Mouse (Mus musculus): ENCODE data around the gene Mepe. TPM values are rescaled to one million over a fixed set of nuclear protein-coding genes. Genes with fewer than 3 reads are reported as not detected.

Gene Mepe
- total RNA-seq (2014; fragmentation: Nextera tagmentation) = not detected in 2 replicates
- 0.06 TPM in 1 of 2 replicates, not detected in the other for total RNA-seq (2017)
- not detected in 2 replicates for polyA plus RNA-seq (2012)

- ATAC-seq (ENCODE audit: extremely low read depth, insufficient number of reproducible peaks, low FRiP score, poor library complexity, severe bottlenecking) (no peak), DNase-seq (ENCODE audit: low spot score) (no peak)
- Histone ChIP-seq H3K4me3 (ENCODE audit: low read depth, low read length) (no peak within 1 kb of the TSS), H3K27me3 (ENCODE audit: insufficient read depth, low read length) (no peaks in the 10 kb centered on the region), H3K4me1 (ENCODE audit: insufficient read depth, low read depth, low read length) (no peaks in the 10 kb centered on the region), H3K36me3 (replicated peaks) (no peaks in the 10 kb centered on the region), H3K9me3 (replicated peaks) (peaks cover 23% of the 10 kb centered on the region)
- no peak for TF ChIP-seq POLR2AphosphoS5 (IDR thresholded peaks at IDR 0.05; ENCODE audit: insufficient replicate concordance, low read depth, low read length)
- no peak for TF ChIP-seq GATA1 (IDR thresholded peaks at IDR 0.05; ENCODE audit: borderline replicate concordance, low read length)
- no peak for TF ChIP-seq CTCF (IDR thresholded peaks at IDR 0.05; ENCODE audit: low read depth, low read length)
- no peak for TF ChIP-seq TAL1 (conservative IDR thresholded peaks at IDR 0.05; ENCODE audit: low read depth, low read length)
- TF ChIP-seq GATA2 (IDR thresholded peaks at IDR 0.05; ENCODE audit: borderline replicate concordance, low read depth, low read length) = no peak
These were observed at the start of gene Mepe for GRCm38 (mm10) chr5:104325029-104325428. TSS of gene Mepe (plus strand) at chr5:104325329.

GRCm38 (mm10) chr5:104294201-104294600 lies 30.9 kb upstream of the Mepe start:
- Histone ChIP-seq H3K36me3 (replicated peaks) (no peaks in the 10 kb centered on the region), H3K4me3 (ENCODE audit: low read depth, low read length) (no peak overlapping the region), H3K27me3 (ENCODE audit: insufficient read depth, low read length) (no peaks in the 10 kb centered on the region), H3K9me3 (replicated peaks) (peaks cover 39% of the 10 kb centered on the region), H3K4me1 (ENCODE audit: insufficient read depth, low read depth, low read length) (no peaks in the 10 kb centered on the region)
- TF ChIP-seq POLR2AphosphoS5 (IDR thresholded peaks at IDR 0.05; ENCODE audit: insufficient replicate concordance, low read depth, low read length) (no peak), CTCF (IDR thresholded peaks at IDR 0.05; ENCODE audit: low read depth, low read length) (no peak), GATA1 (IDR thresholded peaks at IDR 0.05; ENCODE audit: borderline replicate concordance, low read length) (no peak), TAL1 (conservative IDR thresholded peaks at IDR 0.05; ENCODE audit: low read depth, low read length) (no peak), GATA2 (IDR thresholded peaks at IDR 0.05; ENCODE audit: borderline replicate concordance, low read depth, low read length) (no peak)
- no peak for DNase-seq (ENCODE audit: low spot score)
- ATAC-seq (ENCODE audit: extremely low read depth, insufficient number of reproducible peaks, low FRiP score, poor library complexity, severe bottlenecking) = no peak

GRCm38 (mm10) chr5:104298994-104299393 lies 26.1 kb upstream of the Mepe start, which contains the start of gene Ibsp:
TSS of gene Ibsp (plus strand) at chr5:104299171.
- peaks cover 29% of the 10 kb centered on the region for H3K9me3 ChIP-seq (replicated peaks)
- H3K27me3 ChIP-seq (ENCODE audit: insufficient read depth, low read length) = no peaks in the 10 kb centered on the region
- H3K4me1 ChIP-seq (ENCODE audit: insufficient read depth, low read depth, low read length) = no peaks in the 10 kb centered on the region
- ATAC-seq (ENCODE audit: extremely low read depth, insufficient number of reproducible peaks, low FRiP score, poor library complexity, severe bottlenecking) (no peak), DNase-seq (ENCODE audit: low spot score) (no peak)
- no peaks in the 10 kb centered on the region for H3K36me3 ChIP-seq (replicated peaks)
- TF ChIP-seq GATA1 (IDR thresholded peaks at IDR 0.05; ENCODE audit: borderline replicate concordance, low read length) = no peak
- no peak for TF ChIP-seq TAL1 (conservative IDR thresholded peaks at IDR 0.05; ENCODE audit: low read depth, low read length)
- no peak for TF ChIP-seq GATA2 (IDR thresholded peaks at IDR 0.05; ENCODE audit: borderline replicate concordance, low read depth, low read length)
- no peak for TF ChIP-seq CTCF (IDR thresholded peaks at IDR 0.05; ENCODE audit: low read depth, low read length)
- no peak for TF ChIP-seq POLR2AphosphoS5 (IDR thresholded peaks at IDR 0.05; ENCODE audit: insufficient replicate concordance, low read depth, low read length)
- no peak within 1 kb of the TSS for H3K4me3 ChIP-seq (ENCODE audit: low read depth, low read length)

- no peak for TF ChIP-seq TAL1 (conservative IDR thresholded peaks at IDR 0.05; ENCODE audit: low read depth, low read length)
- no peak for TF ChIP-seq CTCF (IDR thresholded peaks at IDR 0.05; ENCODE audit: low read depth, low read length)
- no peak for TF ChIP-seq GATA1 (IDR thresholded peaks at IDR 0.05; ENCODE audit: borderline replicate concordance, low read length)
- no peak for TF ChIP-seq POLR2AphosphoS5 (IDR thresholded peaks at IDR 0.05; ENCODE audit: insufficient replicate concordance, low read depth, low read length)
- TF ChIP-seq GATA2 (IDR thresholded peaks at IDR 0.05; ENCODE audit: borderline replicate concordance, low read depth, low read length) = no peak
- H3K9me3 ChIP-seq (replicated peaks) = peaks cover 27% of the 10 kb centered on the region
- no peaks in the 10 kb centered on the region for H3K27me3 ChIP-seq (ENCODE audit: insufficient read depth, low read length)
- ATAC-seq (ENCODE audit: extremely low read depth, insufficient number of reproducible peaks, low FRiP score, poor library complexity, severe bottlenecking) = no peak
- H3K36me3 ChIP-seq (replicated peaks) = no peaks in the 10 kb centered on the region
- no peak for DNase-seq (ENCODE audit: low spot score)
- H3K4me3 ChIP-seq (ENCODE audit: low read depth, low read length) = no peak overlapping the region
- no peaks in the 10 kb centered on the region for H3K4me1 ChIP-seq (ENCODE audit: insufficient read depth, low read depth, low read length)
These were observed 11.1 kb upstream of the Mepe start for GRCm38 (mm10) chr5:104314073-104314472.

- ATAC-seq (ENCODE audit: extremely low read depth, insufficient number of reproducible peaks, low FRiP score, poor library complexity, severe bottlenecking) (no peak), DNase-seq (ENCODE audit: low spot score) (no peak)
- Histone ChIP-seq H3K9me3 (replicated peaks) (peaks cover 38% of the 10 kb centered on the region), H3K4me1 (ENCODE audit: insufficient read depth, low read depth, low read length) (no peaks in the 10 kb centered on the region), H3K36me3 (replicated peaks) (no peaks in the 10 kb centered on the region), H3K4me3 (ENCODE audit: low read depth, low read length) (no peak overlapping the region), H3K27me3 (ENCODE audit: insufficient read depth, low read length) (no peaks in the 10 kb centered on the region)
- TF ChIP-seq TAL1 (conservative IDR thresholded peaks at IDR 0.05; ENCODE audit: low read depth, low read length) (no peak), POLR2AphosphoS5 (IDR thresholded peaks at IDR 0.05; ENCODE audit: insufficient replicate concordance, low read depth, low read length) (no peak), GATA1 (IDR thresholded peaks at IDR 0.05; ENCODE audit: borderline replicate concordance, low read length) (no peak), CTCF (IDR thresholded peaks at IDR 0.05; ENCODE audit: low read depth, low read length) (no peak), GATA2 (IDR thresholded peaks at IDR 0.05; ENCODE audit: borderline replicate concordance, low read depth, low read length) (no peak)
These were observed 1.8 kb downstream of the Mepe start for GRCm38 (mm10) chr5:104326884-104327283.

GRCm38 (mm10) chr5:104327389-104327788 lies 2.3 kb downstream of the Mepe start:
- ATAC-seq (ENCODE audit: extremely low read depth, insufficient number of reproducible peaks, low FRiP score, poor library complexity, severe bottlenecking) (no peak), DNase-seq (ENCODE audit: low spot score) (no peak)
- H3K4me1 ChIP-seq (ENCODE audit: insufficient read depth, low read depth, low read length) = no peaks in the 10 kb centered on the region
- no peaks in the 10 kb centered on the region for H3K36me3 ChIP-seq (replicated peaks)
- H3K27me3 ChIP-seq (ENCODE audit: insufficient read depth, low read length) = no peaks in the 10 kb centered on the region
- TF ChIP-seq POLR2AphosphoS5 (IDR thresholded peaks at IDR 0.05; ENCODE audit: insufficient replicate concordance, low read depth, low read length) (no peak), GATA2 (IDR thresholded peaks at IDR 0.05; ENCODE audit: borderline replicate concordance, low read depth, low read length) (no peak), CTCF (IDR thresholded peaks at IDR 0.05; ENCODE audit: low read depth, low read length) (no peak), TAL1 (conservative IDR thresholded peaks at IDR 0.05; ENCODE audit: low read depth, low read length) (no peak), GATA1 (IDR thresholded peaks at IDR 0.05; ENCODE audit: borderline replicate concordance, low read length) (no peak)
- H3K9me3 ChIP-seq (replicated peaks) = peaks cover 41% of the 10 kb centered on the region
- H3K4me3 ChIP-seq (ENCODE audit: low read depth, low read length) = no peak overlapping the region

All from G1E (cell line).